7 mouse cellular contexts compared by ENCODE assay signal in genomic region chr14:105730786-105731185, GRCm38 (mm10).
A peak's percentile ranks its signal among the peaks of the same experiment; 100 is the strongest.
DNase-seq lines count a peak whose midpoint lies in the region; ATAC-seq and TF ChIP-seq lines count a peak whose summit lies in the region.

No protein-coding gene starts in this region.

- H3K4me1 ChIP-seq in MEL (ENCODE audit: control insufficient read depth in 1 of 2, insufficient read depth in 2 of 2, low read length in 2 of 2) = peaks cover 0 to 6% of the 10 kb centered on the region in 2 experiments; a peak in 2 of 4 replicates
- peaks cover 57% of the 10 kb centered on the region for H3K4me1 ChIP-seq in limb, embryonic 10.5 days
- peaks cover 11% of the 10 kb centered on the region for H3K4me1 ChIP-seq in midbrain, embryonic 14.5 days (ENCODE audit: control insufficient read depth, insufficient read depth, low read length)

- no peak for TF ChIP-seq EP300 in MEL (IDR thresholded peaks at IDR 0.05; ENCODE audit: low read depth in 1 of 2, low read length in 2 of 2)

- no peak for TF ChIP-seq RAD21 in MEL (IDR thresholded peaks at IDR 0.05; ENCODE audit: low read depth, low read length)

- peak overlapping the region; percentile 53 for H3K4me2 ChIP-seq in midbrain, embryonic 14.5 days (ENCODE audit: low read length)

- H3K9ac ChIP-seq in MEL (ENCODE audit: control insufficient read depth, low read depth, low read length, poor library complexity, severe bottlenecking) = no peak overlapping the region
- H3K9ac ChIP-seq in midbrain, embryonic 14.5 days (replicated peaks; ENCODE audit: low read length) = 0 out of 2 replicates have a peak overlapping the region, but pooled peaks have one; percentile 10

- TF ChIP-seq CTCF in MEL (IDR thresholded peaks at IDR 0.05 in 2 of 3, conservative IDR thresholded peaks at IDR 0.05 in 1 of 3; ENCODE audit: control insufficient read depth in 1 of 3, insufficient read depth in 1 of 3, low read depth in 2 of 3, low read length in 3 of 3, poor library complexity in 1 of 3, severe bottlenecking in 1 of 3) = no peak

- 15% methylated on average over 4 of the region's 4 CpGs for WGBS in limb, embryonic 10.5 days
- 9% methylated on average over 4 of the region's 4 CpGs for WGBS in midbrain, embryonic 14.5 days

- peaks cover 0 to 2% of the 10 kb centered on the region in 2 experiments; a peak in 1 of 4 replicates for H3K36me3 ChIP-seq in MEL (ENCODE audit: control insufficient read depth in 1 of 2, insufficient read depth in 2 of 2, low read length in 2 of 2)
- no peaks in the 10 kb centered on the region for H3K36me3 ChIP-seq in limb, embryonic 10.5 days
- H3K36me3 ChIP-seq in midbrain, embryonic 14.5 days (ENCODE audit: control insufficient read depth, insufficient read depth, low read length) = no peaks in the 10 kb centered on the region

- peak; percentile 63; the same call in 1 of the 2 replicates for ATAC-seq in midbrain, embryonic 14.5 days (ENCODE audit: low FRiP score, low TSS enrichment)
- ATAC-seq in monocyte, adult 5-6 weeks (replicated peaks; ENCODE audit: insufficient number of reproducible peaks, low FRiP score, low TSS enrichment, poor library complexity, severe bottlenecking) = no peak

- intact Hi-C loops in heart, postnatal 14 days (cut with DNase I) = loop anchor here (5.0 to 10.0 kb wide), 5 partner anchors 53 to 556 kb away; partner anchors contain the start of gene Rbm26

- DNase-seq in 3134 (ENCODE audit: extremely low read depth, insufficient read length, low spot score) = peak; percentile 20
- DNase-seq in MEL (ENCODE audit: low read depth, low spot score) = peak; percentile 29
- peak; percentile 72 for DNase-seq in embryo, embryonic 10.5 days (ENCODE audit: low spot score)
- peak; percentile 35 to 43 for DNase-seq in heart, postnatal 14 days
- DNase-seq in limb, embryonic 10.5 days (ENCODE audit: low spot score) = peak; percentile 42
- DNase-seq in midbrain, embryonic 14.5 days = peak; percentile 73

- H3K27ac ChIP-seq in MEL (ENCODE audit: control insufficient read depth, low read depth, low read length) = no peak overlapping the region
- H3K27ac ChIP-seq in limb, embryonic 10.5 days = peak overlapping the region; percentile 34; the same call in 1 of the 2 replicates
- H3K27ac ChIP-seq in midbrain, embryonic 14.5 days (replicated peaks; ENCODE audit: low read depth, low read length) = no peak overlapping the region

- TF ChIP-seq POLR2A in MEL (IDR thresholded peaks at IDR 0.05; ENCODE audit: control insufficient read depth in 1 of 2, insufficient read depth in 1 of 2, low read depth in 1 of 2, low read length in 2 of 2, poor library complexity in 1 of 2) = no peak

- H3K9me3 ChIP-seq in MEL (replicated peaks; ENCODE audit: insufficient read depth, low read length) = no peaks in the 10 kb centered on the region
- H3K9me3 ChIP-seq in limb, embryonic 10.5 days (replicated peaks) = no peaks in the 10 kb centered on the region
- H3K9me3 ChIP-seq in midbrain, embryonic 14.5 days (ENCODE audit: control insufficient read depth, low read length) = no peaks in the 10 kb centered on the region

- H3K4me3 ChIP-seq in MEL (ENCODE audit: control insufficient read depth in 1 of 2, insufficient read depth in 1 of 2, low read depth in 2 of 2, low read length in 2 of 2) = no peak overlapping the region
- H3K4me3 ChIP-seq in limb, embryonic 10.5 days = peak overlapping the region; percentile 3; the same call in 1 of the 2 replicates
- H3K4me3 ChIP-seq in midbrain, embryonic 14.5 days (replicated peaks; ENCODE audit: low read depth, low read length) = no peak overlapping the region

- no peaks in the 10 kb centered on the region for H3K79me2 ChIP-seq in MEL (ENCODE audit: control insufficient read depth, insufficient read depth, low read length, poor library complexity)

- H3K27me3 ChIP-seq in MEL (ENCODE audit: control insufficient read depth in 1 of 2, insufficient read depth in 2 of 2, low read length in 2 of 2) = no peaks in the 10 kb centered on the region
- H3K27me3 ChIP-seq in limb, embryonic 10.5 days (ENCODE audit: low read depth, poor library complexity, severe bottlenecking) = no peaks in the 10 kb centered on the region
- no peaks in the 10 kb centered on the region for H3K27me3 ChIP-seq in midbrain, embryonic 14.5 days (ENCODE audit: control insufficient read depth, insufficient read depth, low read length)

TF ChIP-seq in MEL, 35 proteins besides CTCF, POLR2A, EP300 and RAD21:
- TF ChIP-seq ZMIZ1 (IDR thresholded peaks at IDR 0.05; ENCODE audit: low read depth, low read length) (no peak), ZNF384 (IDR thresholded peaks at IDR 0.05; ENCODE audit: low read depth, low read length) (no peak)

Comparison
In these comparisons a context has a peak if more than half of its experiments do, and no peak if none do; other contexts are left out.
1. DNase-seq: peak in every context shown above with its lines; median percentile 73 in midbrain, embryonic 14.5 days; 72 in embryo, embryonic 10.5 days; 42 in limb, embryonic 10.5 days; 39 in heart, postnatal 14 days; 29 in MEL; 20 in 3134.